Comparison of ENCODE assay signal across 17 mouse cellular contexts in genomic region chr10:19007897-19008606, GRCm38 (mm10). TPM values are rescaled to one million over a fixed set of nuclear protein-coding genes. Genes with fewer than 3 reads are reported as not detected.
A peak's percentile ranks its signal among the peaks of the same experiment; 100 is the strongest.
DNase-seq lines count a peak whose midpoint lies in the region; ATAC-seq lines count a peak whose summit lies in the region.
"Had no signal": no experiment of that assay in that cellular context is flagged by ENCODE, and none has a peak within 500 bp of the region (broad histone marks: within the 10 kb centered on the region; RNA-seq: fewer than 3 reads in every experiment).

No protein-coding gene starts in this region.

- H3K27ac ChIP-seq in heart, embryonic 12.5 days (ENCODE audit: poor library complexity, severe bottlenecking): peak overlapping the region; percentile 3; the same call in 1 of the 2 replicates
- H3K27ac ChIP-seq in lung, embryonic 16.5 days (ENCODE audit: low read length): no peak overlapping the region
- H3K27ac ChIP-seq in intestine, embryonic 16.5 days (ENCODE audit: low read length): peak overlapping the region; percentile 73
- peak overlapping the region; percentile 16; the same call in 1 of the 2 replicates for H3K27ac ChIP-seq in stomach, embryonic 16.5 days (ENCODE audit: low read length)
- H3K27ac ChIP-seq: embryonic facial prominence, embryonic 12.5 days; neural tube, embryonic 15.5 days had no signal

- WGBS in heart, embryonic 12.5 days: 28% methylated on average over 8 of the region's 8 CpGs
- 50% methylated on average over 8 of the region's 8 CpGs for WGBS in lung, embryonic 16.5 days
- 50% methylated on average over 8 of the region's 8 CpGs for WGBS in intestine, embryonic 16.5 days
- 70% methylated on average over 8 of the region's 8 CpGs for WGBS in stomach, embryonic 16.5 days

- H3K4me2 ChIP-seq in heart, embryonic 12.5 days: no peak overlapping the region
- no peak overlapping the region for H3K4me2 ChIP-seq in lung, embryonic 16.5 days (ENCODE audit: low read depth, low read length)
- peak overlapping the region; percentile 29; the same call in 1 of the 2 replicates for H3K4me2 ChIP-seq in intestine, embryonic 16.5 days (ENCODE audit: low read depth, low read length)
- H3K4me2 ChIP-seq in stomach, embryonic 16.5 days (ENCODE audit: low read depth, low read length): no peak overlapping the region
- H3K4me2 ChIP-seq: embryonic facial prominence, embryonic 12.5 days; liver, embryonic 11.5 days; neural tube, embryonic 15.5 days had no signal

- no peaks in the 10 kb centered on the region for H3K27me3 ChIP-seq in heart, embryonic 12.5 days (replicated peaks)
- no peaks in the 10 kb centered on the region for H3K27me3 ChIP-seq in lung, embryonic 16.5 days (ENCODE audit: control insufficient read depth, insufficient read depth, low read depth, low read length)
- no peaks in the 10 kb centered on the region for H3K27me3 ChIP-seq in intestine, embryonic 16.5 days (replicated peaks; ENCODE audit: control insufficient read depth, insufficient read depth, low read length)
- no peaks in the 10 kb centered on the region for H3K27me3 ChIP-seq in stomach, embryonic 16.5 days (ENCODE audit: control insufficient read depth, insufficient read depth, low read length)
- H3K27me3 ChIP-seq: embryonic facial prominence, embryonic 12.5 days; neural tube, embryonic 15.5 days had no signal

- DNase-seq in heart, adult 9 months (ENCODE audit: low spot score in 2 of 2): no peak
- DNase-seq in lung, postnatal 36 days: no peak
- DNase-seq in right cerebral cortex, postnatal 36 days (ENCODE audit: low spot score in 2 of 2): no peak
- no peak for DNase-seq in adipocyte (ENCODE audit: low spot score)
- DNase-seq: adrenal gland, postnatal 25 days; cerebellum, postnatal 25 days; layer of hippocampus, adult 9-11 months; lung, postnatal 4 days; right cerebral cortex, adult 18-20 months; thymus, postnatal 36 days had no signal

- H3K36me3 ChIP-seq in heart, embryonic 12.5 days: peaks cover 41% of the 10 kb centered on the region
- H3K36me3 ChIP-seq in lung, embryonic 16.5 days (ENCODE audit: control insufficient read depth, insufficient read depth, low read length): peaks cover 3% of the 10 kb centered on the region; the same call in 1 of the 2 replicates
- no peaks in the 10 kb centered on the region for H3K36me3 ChIP-seq in intestine, embryonic 16.5 days (ENCODE audit: control insufficient read depth, insufficient read depth, low read length)
- H3K36me3 ChIP-seq in stomach, embryonic 16.5 days (ENCODE audit: control insufficient read depth, insufficient read depth, low read length): no peaks in the 10 kb centered on the region

- H3K9me3 ChIP-seq in heart, embryonic 12.5 days (replicated peaks): no peaks in the 10 kb centered on the region
- H3K9me3 ChIP-seq in lung, embryonic 16.5 days (ENCODE audit: control insufficient read depth, low read length): no peaks in the 10 kb centered on the region
- H3K9me3 ChIP-seq in intestine, embryonic 16.5 days (ENCODE audit: control insufficient read depth, low read length): no peaks in the 10 kb centered on the region
- no peaks in the 10 kb centered on the region for H3K9me3 ChIP-seq in stomach, embryonic 16.5 days (replicated peaks; ENCODE audit: control insufficient read depth, low read length)
- H3K9me3 ChIP-seq: embryonic facial prominence, embryonic 12.5 days; neural tube, embryonic 15.5 days had no signal

- no peak for ATAC-seq in heart, embryonic 12.5 days (ENCODE audit: insufficient number of reproducible peaks, low FRiP score)
- peak; percentile 34; the same call in 1 of the 2 replicates for ATAC-seq in lung, embryonic 16.5 days (ENCODE audit: low read depth)
- peak; percentile 94 for ATAC-seq in intestine, embryonic 16.5 days
- peak; percentile 73; the same call in 1 of the 2 replicates for ATAC-seq in stomach, embryonic 16.5 days (ENCODE audit: insufficient read depth, low FRiP score)

- H3K4me1 ChIP-seq in heart, embryonic 12.5 days (replicated peaks): peaks cover 14% of the 10 kb centered on the region
- peaks cover 3% of the 10 kb centered on the region for H3K4me1 ChIP-seq in lung, embryonic 16.5 days (replicated peaks; ENCODE audit: control insufficient read depth, insufficient read depth, low read length)
- no peaks in the 10 kb centered on the region for H3K4me1 ChIP-seq in intestine, embryonic 16.5 days (ENCODE audit: control insufficient read depth, insufficient read depth, low read length)
- H3K4me1 ChIP-seq in stomach, embryonic 16.5 days (ENCODE audit: control insufficient read depth, insufficient read depth, low read length): 0 out of 2 replicates have a peak, but pooled peaks cover 4% of the 10 kb centered on the region
- H3K4me1 ChIP-seq: embryonic facial prominence, embryonic 12.5 days; neural tube, embryonic 15.5 days had no signal

- H3K4me3 ChIP-seq in heart, embryonic 12.5 days: no peak overlapping the region
- H3K4me3 ChIP-seq in lung, embryonic 16.5 days (ENCODE audit: low read length): no peak overlapping the region
- H3K4me3 ChIP-seq in intestine, embryonic 16.5 days (ENCODE audit: low read length): peak overlapping the region; percentile 9
- no peak overlapping the region for H3K4me3 ChIP-seq in stomach, embryonic 16.5 days (replicated peaks; ENCODE audit: low read length)
- H3K4me3 ChIP-seq: embryonic facial prominence, embryonic 12.5 days; neural tube, embryonic 15.5 days had no signal

- H3K9ac ChIP-seq in heart, embryonic 12.5 days: no peak overlapping the region
- H3K9ac ChIP-seq in lung, embryonic 16.5 days (ENCODE audit: low read length): no peak overlapping the region
- H3K9ac ChIP-seq in intestine, embryonic 16.5 days (ENCODE audit: low read depth, low read length): no peak overlapping the region
- no peak overlapping the region for H3K9ac ChIP-seq in stomach, embryonic 16.5 days (ENCODE audit: low read length)
- H3K9ac ChIP-seq: embryonic facial prominence, embryonic 12.5 days; neural tube, embryonic 15.5 days had no signal

RNA-seq across cellular contexts. Expression of gene Tnfaip3, which starts 7.4 kb away (rescaled TPM):
- 3.3 and 3.9 TPM in 2 replicates for polyA plus RNA-seq in heart, embryonic 12.5 days (2016; fragmentation: Nextera tagmentation; extraction: Ambion mirVana)
- polyA plus RNA-seq in lung, embryonic 16.5 days (2015; fragmentation: Nextera tagmentation; extraction: Ambion mirVana): 2.1 and 2.9 TPM in 2 replicates
- polyA plus RNA-seq in intestine, embryonic 16.5 days (2015; fragmentation: Nextera tagmentation; extraction: Ambion mirVana): 4.3 and 4.6 TPM in 2 replicates
- polyA plus RNA-seq in stomach, embryonic 16.5 days (2015; fragmentation: Nextera tagmentation; extraction: Ambion mirVana): 2.5 and 3.1 TPM in 2 replicates
